Mouse (Mus musculus): ENCODE data around the gene Sim2. TPM values are rescaled to one million over a fixed set of nuclear protein-coding genes. Genes with fewer than 3 reads are reported as not detected.

Gene Sim2
- polyA plus RNA-seq, 1 experiment from 2014 or later: 0.11 TPM

DNA sequence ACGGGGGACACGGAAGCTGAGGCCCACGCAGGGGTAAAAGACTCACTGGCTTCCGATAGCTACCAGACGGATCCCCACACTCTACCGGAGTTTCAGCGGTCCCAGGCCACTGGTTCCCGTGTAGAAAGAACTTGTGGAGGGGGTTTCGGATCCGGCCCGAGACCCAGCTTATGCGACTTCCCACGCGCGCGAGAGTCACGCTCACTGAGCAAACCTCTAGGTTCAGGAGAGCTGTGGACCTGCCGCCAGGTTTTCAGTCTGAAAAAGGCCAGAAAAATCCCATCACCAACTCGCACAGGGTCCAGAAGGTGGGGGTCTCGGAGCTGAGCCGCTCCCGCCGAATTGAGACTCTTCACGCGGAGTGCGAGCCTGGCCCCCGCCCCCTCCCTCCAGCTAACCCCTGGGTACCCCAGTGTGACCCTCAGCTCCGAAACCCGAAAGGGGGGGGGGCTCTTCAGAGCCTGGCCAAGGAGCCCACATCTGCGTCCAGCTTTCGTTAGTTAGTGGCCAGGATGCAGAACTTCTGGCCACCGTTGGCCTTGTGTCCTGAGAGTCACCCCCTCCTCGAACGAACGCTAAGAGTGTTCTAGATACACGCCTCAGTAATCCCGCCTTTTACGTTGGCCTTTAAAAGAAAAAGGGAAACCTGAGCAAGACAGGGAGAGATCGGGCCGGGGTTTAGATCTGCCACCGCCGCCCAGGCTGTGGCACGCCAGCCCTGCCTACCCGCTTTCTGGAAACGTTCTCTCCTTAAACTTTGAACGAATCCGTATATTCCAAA, 5.5 kb upstream of the Sim2 start:
- no peak overlapping the region for H3K4me3 ChIP-seq (ENCODE audit: control insufficient read depth in 1 of 2, insufficient read depth in 1 of 2, low read depth in 1 of 2, low read length in 2 of 2)
- H3K4me1 ChIP-seq (ENCODE audit: control insufficient read depth in 2 of 2, insufficient read depth in 2 of 2, low read length in 2 of 2): no peaks in the 10 kb centered on the region; a peak in 2 of 4 replicates
- H3K9ac ChIP-seq (ENCODE audit: low read length): no peak overlapping the region
- H3K36me3 ChIP-seq (ENCODE audit: control insufficient read depth, insufficient read depth, low read length): no peaks in the 10 kb centered on the region
- no peak overlapping the region for H3K4me2 ChIP-seq (ENCODE audit: low read length)
- no peak for ATAC-seq (ENCODE audit: insufficient number of reproducible peaks, insufficient read depth, low FRiP score, low read depth)
- no peaks in the 10 kb centered on the region for H3K9me3 ChIP-seq (ENCODE audit: control insufficient read depth, low read length)
- no peak overlapping the region for H3K27ac ChIP-seq (replicated peaks in 1 of 2; ENCODE audit: control insufficient read depth in 1 of 2, insufficient read depth in 1 of 2, low read depth in 2 of 2, low read length in 2 of 2)
- WGBS: 2% methylated on average over 47 of the region's 47 CpGs
- H3K27me3 ChIP-seq (ENCODE audit: control insufficient read depth, insufficient read depth, low read length): peaks cover 89% of the 10 kb centered on the region

DNA sequence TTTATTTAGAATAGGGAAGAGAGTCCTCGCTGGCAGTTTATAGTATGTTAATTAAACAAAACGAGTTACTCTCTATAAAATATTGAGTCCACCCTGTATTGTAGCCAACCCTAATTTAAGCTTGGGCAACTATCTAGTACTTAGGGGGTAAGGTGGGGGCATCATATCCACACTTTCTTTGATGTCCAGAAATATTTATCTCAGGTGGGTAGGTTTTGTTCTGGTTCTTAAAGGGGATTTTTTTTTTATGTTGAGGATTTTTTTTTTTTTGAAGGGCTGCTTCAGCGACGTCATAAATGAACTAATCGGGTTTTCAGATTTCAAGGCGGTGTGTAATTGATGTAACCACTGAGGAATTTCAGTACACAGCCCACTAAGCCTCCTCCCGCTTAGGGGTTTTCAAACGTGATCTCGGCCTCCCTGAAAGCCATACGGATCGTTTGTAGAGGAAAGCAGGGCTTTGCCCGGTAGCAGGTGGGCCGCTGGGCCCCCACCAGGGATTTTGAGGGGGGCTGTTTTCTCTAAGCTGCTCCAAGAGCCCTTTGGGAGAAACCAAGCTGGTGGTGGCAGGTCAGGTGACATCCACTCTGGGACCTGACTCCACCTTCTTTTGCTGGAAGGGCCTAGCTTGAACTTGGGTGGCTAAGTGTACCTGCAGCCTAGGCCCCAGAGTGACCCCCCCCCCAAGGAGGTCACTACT, 4.7 kb upstream of the Sim2 start:
- H3K27ac ChIP-seq (replicated peaks in 1 of 2; ENCODE audit: control insufficient read depth in 1 of 2, insufficient read depth in 1 of 2, low read depth in 2 of 2, low read length in 2 of 2): no peak overlapping the region
- no peaks in the 10 kb centered on the region for H3K36me3 ChIP-seq (ENCODE audit: control insufficient read depth, insufficient read depth, low read length)
- H3K27me3 ChIP-seq (ENCODE audit: control insufficient read depth, insufficient read depth, low read length): peaks cover 96% of the 10 kb centered on the region
- no peaks in the 10 kb centered on the region for H3K9me3 ChIP-seq (ENCODE audit: control insufficient read depth, low read length)
- H3K9ac ChIP-seq (ENCODE audit: low read length): no peak overlapping the region
- 2% methylated on average over 13 of the region's 13 CpGs for WGBS
- H3K4me1 ChIP-seq (ENCODE audit: control insufficient read depth in 2 of 2, insufficient read depth in 2 of 2, low read length in 2 of 2): peaks cover 0 to 6% of the 10 kb centered on the region in 2 experiments; a peak in 3 of 4 replicates
- H3K4me3 ChIP-seq (ENCODE audit: control insufficient read depth in 1 of 2, insufficient read depth in 1 of 2, low read depth in 1 of 2, low read length in 2 of 2): no peak overlapping the region
- H3K4me2 ChIP-seq (ENCODE audit: low read length): no peak overlapping the region
- ATAC-seq (ENCODE audit: insufficient number of reproducible peaks, insufficient read depth, low FRiP score, low read depth): no peak

DNA sequence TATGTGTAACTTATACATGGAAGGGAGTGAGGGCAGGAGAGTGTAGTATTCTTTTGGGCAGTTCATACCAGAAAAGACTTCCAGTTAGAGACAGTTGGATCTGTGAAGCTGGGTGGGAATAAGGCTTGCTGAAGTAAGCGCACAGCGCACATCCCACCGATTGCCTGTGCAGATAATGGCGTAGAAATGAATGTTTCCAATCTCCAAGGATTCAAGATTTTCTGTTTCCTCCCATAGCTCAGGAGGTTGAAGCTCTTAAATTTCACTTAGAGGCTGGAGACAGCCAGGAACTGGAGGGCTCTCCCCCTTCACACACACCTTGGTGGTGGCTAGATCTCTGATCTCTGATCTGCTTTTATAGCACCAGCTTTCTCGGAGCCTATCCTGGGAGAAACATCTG, 3.1 kb upstream of the Sim2 start:
- Histone ChIP-seq H3K27ac (replicated peaks in 1 of 2; ENCODE audit: control insufficient read depth in 1 of 2, insufficient read depth in 1 of 2, low read depth in 2 of 2, low read length in 2 of 2) (no peak overlapping the region), H3K9ac (ENCODE audit: low read length) (no peak overlapping the region), H3K9me3 (ENCODE audit: control insufficient read depth, low read length) (no peaks in the 10 kb centered on the region), H3K4me2 (ENCODE audit: low read length) (no peak overlapping the region), H3K4me1 (ENCODE audit: control insufficient read depth in 2 of 2, insufficient read depth in 2 of 2, low read length in 2 of 2) (peaks cover 4 to 12% of the 10 kb centered on the region in 2 experiments; a peak in 3 of 4 replicates), H3K27me3 (ENCODE audit: control insufficient read depth, insufficient read depth, low read length) (peaks cover 95% of the 10 kb centered on the region), H3K36me3 (ENCODE audit: control insufficient read depth, insufficient read depth, low read length) (no peaks in the 10 kb centered on the region), H3K4me3 (ENCODE audit: control insufficient read depth in 1 of 2, insufficient read depth in 1 of 2, low read depth in 1 of 2, low read length in 2 of 2) (no peak overlapping the region)
- ATAC-seq (ENCODE audit: insufficient number of reproducible peaks, insufficient read depth, low FRiP score, low read depth): no peak
- 25% methylated on average over 5 of the region's 5 CpGs for WGBS

DNA sequence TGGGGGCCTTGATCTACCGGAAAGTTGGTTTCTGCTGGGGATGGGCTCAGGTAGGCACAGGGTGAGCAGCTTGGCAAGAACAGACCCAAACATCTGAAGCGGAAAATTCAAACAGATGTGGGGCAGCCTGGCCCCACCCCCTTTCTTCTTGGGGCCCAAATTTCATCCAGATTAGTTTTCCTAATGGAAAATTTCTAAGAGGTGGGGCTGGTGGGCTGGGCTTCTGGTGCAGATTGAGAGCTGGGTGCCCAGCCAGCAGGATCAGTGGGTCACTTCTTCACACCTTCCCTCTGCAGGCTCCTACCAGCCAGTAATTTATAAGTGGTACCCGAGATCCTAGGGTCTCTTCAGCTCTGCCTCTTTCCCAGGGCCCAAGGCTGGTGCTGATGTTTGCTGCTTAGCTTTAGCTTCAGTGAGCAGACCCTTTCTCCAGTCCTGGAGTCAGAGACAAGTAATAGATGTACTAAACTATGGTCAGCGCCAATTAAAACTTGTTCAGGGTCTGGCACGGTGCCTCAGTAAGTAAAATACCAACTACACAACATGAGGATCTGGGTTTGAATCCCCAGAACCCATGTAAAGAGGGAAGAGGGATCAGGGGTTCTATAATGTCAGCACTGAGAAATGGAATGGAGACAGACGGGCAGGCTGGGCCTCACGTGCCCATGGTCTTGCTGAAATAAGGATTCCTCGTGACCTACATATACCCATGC, 2.6 kb upstream of the Sim2 start:
- ATAC-seq (ENCODE audit: insufficient number of reproducible peaks, insufficient read depth, low FRiP score, low read depth): no peak
- peaks cover 95% of the 10 kb centered on the region for H3K27me3 ChIP-seq (ENCODE audit: control insufficient read depth, insufficient read depth, low read length)
- WGBS: 9% methylated on average over 8 of the region's 8 CpGs
- peaks cover 4 to 16% of the 10 kb centered on the region in 2 experiments; a peak in 3 of 4 replicates for H3K4me1 ChIP-seq (ENCODE audit: control insufficient read depth in 2 of 2, insufficient read depth in 2 of 2, low read length in 2 of 2)
- no peaks in the 10 kb centered on the region for H3K36me3 ChIP-seq (ENCODE audit: control insufficient read depth, insufficient read depth, low read length)
- no peaks in the 10 kb centered on the region for H3K9me3 ChIP-seq (ENCODE audit: control insufficient read depth, low read length)
- H3K4me3 ChIP-seq (ENCODE audit: control insufficient read depth in 1 of 2, insufficient read depth in 1 of 2, low read depth in 1 of 2, low read length in 2 of 2): no peak overlapping the region
- H3K9ac ChIP-seq (ENCODE audit: low read length): no peak overlapping the region
- H3K4me2 ChIP-seq (ENCODE audit: low read length): no peak overlapping the region
- no peak overlapping the region for H3K27ac ChIP-seq (replicated peaks in 1 of 2; ENCODE audit: control insufficient read depth in 1 of 2, insufficient read depth in 1 of 2, low read depth in 2 of 2, low read length in 2 of 2)

DNA sequence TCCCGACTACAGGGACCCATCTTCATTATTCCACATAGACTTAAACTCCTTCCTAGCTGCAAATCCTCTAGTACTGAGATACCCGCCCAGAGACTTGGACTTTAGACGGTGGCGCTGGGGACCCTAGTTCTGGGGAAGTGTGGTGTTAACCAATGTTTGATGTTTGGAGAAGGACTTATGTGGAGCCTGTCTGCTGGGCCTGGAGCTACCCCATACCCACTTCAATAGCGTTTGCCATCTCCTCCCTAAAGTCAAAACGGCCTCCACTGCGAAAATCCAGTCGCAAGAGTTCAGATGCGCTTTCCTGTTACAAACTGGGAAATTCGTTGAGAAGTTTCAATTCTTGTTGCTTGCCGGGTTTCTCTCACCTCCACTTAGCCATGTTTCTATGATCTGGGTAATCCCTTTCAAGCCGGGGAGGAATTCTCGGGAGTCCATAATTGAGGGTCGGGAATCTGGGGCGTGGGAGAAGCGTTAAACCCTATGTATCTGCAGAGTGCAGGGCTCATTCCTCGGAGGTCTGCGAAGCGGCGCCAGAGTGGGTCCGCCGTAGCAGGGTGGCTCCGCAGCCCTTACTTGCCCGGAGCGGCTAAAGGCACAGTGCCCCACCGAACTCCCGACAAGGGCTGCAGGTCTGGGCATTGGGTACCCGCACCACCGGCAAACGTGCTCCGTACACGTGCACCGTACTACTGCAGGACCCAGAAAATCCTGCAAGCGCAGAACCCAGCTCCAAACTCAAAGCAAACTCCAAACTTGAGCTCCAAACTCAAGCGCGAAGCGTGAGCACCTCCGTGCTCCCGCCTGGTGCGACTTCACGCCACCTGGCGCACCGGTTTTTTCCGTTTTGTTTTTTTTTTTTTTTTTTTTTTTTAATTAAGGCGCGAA, 1.5 kb upstream of the Sim2 start:
- Histone ChIP-seq H3K4me1 (ENCODE audit: control insufficient read depth in 2 of 2, insufficient read depth in 2 of 2, low read length in 2 of 2) (peaks cover 4 to 18% of the 10 kb centered on the region in 2 experiments; a peak in 3 of 4 replicates), H3K4me2 (ENCODE audit: low read length) (no peak overlapping the region), H3K4me3 (ENCODE audit: control insufficient read depth in 1 of 2, insufficient read depth in 1 of 2, low read depth in 1 of 2, low read length in 2 of 2) (peak overlapping the region in 1 of 2 experiments; percentile 7; a peak in 1 of 4 replicates), H3K9me3 (ENCODE audit: control insufficient read depth, low read length) (no peaks in the 10 kb centered on the region), H3K36me3 (ENCODE audit: control insufficient read depth, insufficient read depth, low read length) (no peaks in the 10 kb centered on the region), H3K9ac (ENCODE audit: low read length) (no peak overlapping the region), H3K27ac (replicated peaks in 1 of 2; ENCODE audit: control insufficient read depth in 1 of 2, insufficient read depth in 1 of 2, low read depth in 2 of 2, low read length in 2 of 2) (no peak overlapping the region), H3K27me3 (ENCODE audit: control insufficient read depth, insufficient read depth, low read length) (peaks cover 95% of the 10 kb centered on the region)
- ATAC-seq (ENCODE audit: insufficient number of reproducible peaks, insufficient read depth, low FRiP score, low read depth): no peak
- 2% methylated on average over 46 of the region's 46 CpGs for WGBS

DNA sequence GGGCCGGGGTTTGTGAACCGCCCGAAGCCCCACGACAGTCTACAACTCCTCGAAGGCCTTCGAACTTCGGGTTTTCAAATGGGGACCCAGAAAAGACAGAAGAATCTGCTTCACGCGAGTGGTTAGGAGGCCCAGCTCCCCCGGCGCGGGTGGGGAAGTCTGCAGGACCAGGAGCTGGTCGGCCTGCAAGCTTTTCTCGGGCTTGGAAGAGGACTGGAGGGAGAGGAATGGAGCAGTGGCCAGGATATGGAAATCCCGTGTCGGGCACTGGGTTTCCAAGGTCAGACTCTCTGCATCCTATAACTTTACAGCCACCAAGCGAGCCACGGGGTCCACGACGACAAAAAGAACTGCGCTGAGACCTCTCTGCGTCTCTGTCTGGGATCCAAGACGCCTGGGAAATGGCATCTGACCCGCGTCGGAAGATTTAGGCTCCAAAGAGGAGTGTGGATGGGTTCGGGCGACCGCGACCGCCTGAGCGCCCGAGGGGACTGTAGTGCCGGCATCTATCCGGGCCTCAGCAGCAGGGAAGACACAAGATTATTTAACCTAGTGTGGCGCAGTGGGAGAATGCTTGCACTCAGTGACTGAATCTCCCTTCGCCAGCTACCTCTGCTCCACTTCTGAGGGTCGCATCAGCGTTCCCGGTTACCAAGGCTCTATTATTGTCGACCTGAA, 744 bp upstream of the Sim2 start:
- no peak for ATAC-seq (ENCODE audit: insufficient number of reproducible peaks, insufficient read depth, low FRiP score, low read depth)
- H3K27ac ChIP-seq (replicated peaks in 1 of 2; ENCODE audit: control insufficient read depth in 1 of 2, insufficient read depth in 1 of 2, low read depth in 2 of 2, low read length in 2 of 2): no peak overlapping the region
- no peaks in the 10 kb centered on the region for H3K9me3 ChIP-seq (ENCODE audit: control insufficient read depth, low read length)
- H3K9ac ChIP-seq (ENCODE audit: low read length): no peak overlapping the region
- H3K36me3 ChIP-seq (ENCODE audit: control insufficient read depth, insufficient read depth, low read length): no peaks in the 10 kb centered on the region
- peaks cover 96% of the 10 kb centered on the region for H3K27me3 ChIP-seq (ENCODE audit: control insufficient read depth, insufficient read depth, low read length)
- H3K4me3 ChIP-seq (ENCODE audit: control insufficient read depth in 1 of 2, insufficient read depth in 1 of 2, low read depth in 1 of 2, low read length in 2 of 2): peak overlapping the region in 1 of 2 experiments; percentile 7; a peak in 2 of 4 replicates
- H3K4me2 ChIP-seq (ENCODE audit: low read length): 0 out of 2 replicates have a peak overlapping the region, but pooled peaks have one; percentile 80
- 1% methylated on average over 41 of the region's 41 CpGs for WGBS
- peaks cover 4 to 22% of the 10 kb centered on the region in 2 experiments; a peak in 3 of 4 replicates for H3K4me1 ChIP-seq (ENCODE audit: control insufficient read depth in 2 of 2, insufficient read depth in 2 of 2, low read length in 2 of 2)

All from heart, embryonic 14.5 days (tissue).